Mouse (Mus musculus): Measurements from ENCODE around the gene Nrxn2.

DNA sequence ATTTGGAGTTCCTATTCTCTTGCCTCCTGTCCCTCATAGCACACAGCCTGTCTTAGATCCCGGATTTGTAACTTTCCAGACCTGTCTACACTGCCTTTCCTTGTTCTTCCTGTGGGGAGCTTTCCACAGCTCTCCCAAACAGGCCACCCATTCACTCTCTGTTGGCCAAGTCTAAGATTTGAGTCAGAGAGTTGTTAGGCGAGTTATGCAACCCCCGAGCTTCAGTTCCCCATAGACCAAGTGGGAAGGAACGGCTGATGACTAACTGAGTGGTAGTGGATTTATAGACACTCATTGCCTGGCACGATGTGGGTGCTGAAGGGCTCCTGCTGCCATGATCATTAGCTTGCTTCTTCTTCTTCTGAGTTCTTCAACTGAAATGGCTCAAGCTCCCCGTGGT lies 41.0 kb downstream of the Nrxn2 start:
- TF ChIP-seq CTCF (IDR thresholded peaks at IDR 0.05; ENCODE audit: extremely low read depth, insufficient read depth, insufficient read length, insufficient replicate concordance) = no peak
- TF ChIP-seq POLR2A (IDR thresholded peaks at IDR 0.05; ENCODE audit: low read depth, low read length) = no peak
